Mouse (Mus musculus) megakaryocyte-erythroid progenitor cell, adult 5-6 weeks (primary cell): ENCODE results near the gene Ficd. TPM values are rescaled to one million over a fixed set of nuclear protein-coding genes. Genes with fewer than 3 reads are reported as not detected.

ENCODE experiments used
- total RNA-seq, 2 experiments: library from RNA; stranded (forward) in 1 of 2; stranded (reverse) in 1 of 2; fragments of 200-1000, 215-1000 nt in 1 of 2; fragments of >200 nt in 1 of 2; fragmentation: Nextera tagmentation in 1 of 2; gene quantifications; 2 replicates each; pipeline ENCODE4 v1.2.3; 2014 to 2017

Ficd gene
- total RNA-seq, 2 experiments from 2014 or later: 0.23 to 2.0 TPM

Other genes with a start within 250 kb of the Ficd start
- gene Wscd2, start 245.5 kb upstream of the Ficd start, total RNA-seq (2014; fragmentation: Nextera tagmentation): not detected in 2 replicates
- not detected in 2 replicates for gene Wscd2, start 245.5 kb upstream of the Ficd start, total RNA-seq (2017)
- 0.48 and 2.2 TPM in 2 replicates for gene Cmklr1, start 85.4 kb upstream of the Ficd start, total RNA-seq (2014; fragmentation: Nextera tagmentation)
- gene Cmklr1, start 85.4 kb upstream of the Ficd start, total RNA-seq (2017): 0.23 TPM in 1 of 2 replicates, not detected in the other
- not detected in 2 replicates for gene 1700069L16Rik, start 11.0 kb upstream of the Ficd start, total RNA-seq (2014; fragmentation: Nextera tagmentation)
- gene 1700069L16Rik, start 11.0 kb upstream of the Ficd start, total RNA-seq (2017): not detected in 2 replicates
- 46.6 and 48.1 TPM in 2 replicates for gene Sart3, start 36.7 kb downstream of the Ficd start, total RNA-seq (2014; fragmentation: Nextera tagmentation)
- 38.6 and 45.5 TPM in 2 replicates for gene Sart3, start 36.7 kb downstream of the Ficd start, total RNA-seq (2017)
- gene Iscu, start 36.9 kb downstream of the Ficd start, total RNA-seq (2014; fragmentation: Nextera tagmentation): 80.5 and 81.0 TPM in 2 replicates
- gene Iscu, start 36.9 kb downstream of the Ficd start, total RNA-seq (2017): 63.1 and 68.9 TPM in 2 replicates
- gene Tmem119, start 64.7 kb downstream of the Ficd start, total RNA-seq (2014; fragmentation: Nextera tagmentation): 0.46 TPM in 1 of 2 replicates, not detected in the other
- gene Tmem119, start 64.7 kb downstream of the Ficd start, total RNA-seq (2017): not detected in 2 replicates
- 66.0 and 87.7 TPM in 2 replicates for gene Selplg, start 96.8 kb downstream of the Ficd start, total RNA-seq (2014; fragmentation: Nextera tagmentation)
- gene Selplg, start 96.8 kb downstream of the Ficd start, total RNA-seq (2017): 27.4 and 30.2 TPM in 2 replicates
- 56.5 and 80.4 TPM in 2 replicates for gene Coro1c, start 173.0 kb downstream of the Ficd start, total RNA-seq (2014; fragmentation: Nextera tagmentation)
- 75.7 and 78.0 TPM in 2 replicates for gene Coro1c, start 173.0 kb downstream of the Ficd start, total RNA-seq (2017)